Mouse (Mus musculus) forebrain, embryonic 11.5 days (tissue): ENCODE measurements around the gene Pold2. TPM values are rescaled to one million over a fixed set of nuclear protein-coding genes. Genes with fewer than 3 reads are reported as not detected.
A peak's percentile ranks its signal among the peaks of the same experiment; 100 is the strongest.

Source experiments
- ATAC-seq: fragments of 200-750 bp; cut with Nextera tagmentation; replicated peaks from 2 replicates; pipeline ENCODE4 v1.8.0; 2017; ENCODE audit warnings: moderate TSS enrichment; ENCODE audit not compliant: low FRiP score
- DNase-seq: peaks from one replicate; pipeline ENCODE4 v3.0.0-alpha.2; 2017; ENCODE audit warnings: low spot score
- H3K27ac ChIP-seq: fragments of 300-500 bp; sonication (generic); 2 replicates; pipeline ENCODE4 v1.5.1; 2014; ENCODE audit warnings: low read depth, low read length
- H3K27me3 ChIP-seq: fragments of 300-500 bp; sonication (generic); 2 replicates; pipeline ENCODE4 v1.6.1; 2014; ENCODE audit warnings: mild to moderate bottlenecking, low read length, mixed read lengths; ENCODE audit not compliant: control insufficient read depth, insufficient read depth
- H3K36me3 ChIP-seq: fragments of 300-500 bp; sonication (generic); 2 replicates; pipeline ENCODE4 v1.6.1; 2014; ENCODE audit warnings: mild to moderate bottlenecking, low read length, moderate library complexity, mixed read lengths; ENCODE audit not compliant: control insufficient read depth, insufficient read depth
- H3K4me1 ChIP-seq: fragments of 300-500 bp; sonication (generic); replicated peaks from 2 replicates; pipeline ENCODE4 v1.6.1; 2014; ENCODE audit warnings: low read length, mixed read lengths; ENCODE audit not compliant: control insufficient read depth, insufficient read depth
- H3K4me2 ChIP-seq: fragments of 300-500 bp; sonication (generic); 2 replicates; pipeline ENCODE4 v1.6.1; 2014; ENCODE audit warnings: low read depth, mild to moderate bottlenecking, low read length, moderate library complexity, mixed read lengths; ENCODE audit not compliant: severe bottlenecking
- H3K4me3 ChIP-seq: fragments of 300-500 bp; sonication (generic); 2 replicates; pipeline ENCODE4 v1.5.1; 2014; ENCODE audit warnings: low read depth, low read length
- H3K9ac ChIP-seq: fragments of 300-500 bp; sonication (generic); 2 replicates; pipeline ENCODE4 v1.6.1; 2014; ENCODE audit warnings: low read length
- H3K9me3 ChIP-seq: fragments of 300-500 bp; sonication (generic); 2 replicates; pipeline ENCODE4 v1.6.1; 2016; ENCODE audit warnings: low read length, mixed read lengths; ENCODE audit not compliant: control insufficient read depth
- WGBS: fragments of 180-500 bp; shearing (Covaris S2); extraction: QIAGEN DNeasy Blood & Tissue Kit; methylation state at CpG from one replicate; pipeline ENCODE4 v1.1.7; 2014; 5-methylcytosine and 5-hydroxymethylcytosine counted together
- polyA plus RNA-seq: library from polyadenylated mRNA; unstranded; fragments of >200 nt; fragmentation: Nextera tagmentation; extraction: Ambion mirVana; gene quantifications from 2 replicates; pipeline ENCODE4 v1.2.1, GENCODE M21; 2014

Gene Pold2
- polyA plus RNA-seq, 1 experiment from 2014 or later: 130 TPM

- no peaks in the 10 kb centered on the region for H3K4me1 ChIP-seq
- H3K27ac ChIP-seq: no peak overlapping the region
- H3K27me3 ChIP-seq: no peaks in the 10 kb centered on the region
- no peak overlapping the region for H3K9ac ChIP-seq
- no peaks in the 10 kb centered on the region for H3K36me3 ChIP-seq
- no peaks in the 10 kb centered on the region for H3K9me3 ChIP-seq
- H3K4me3 ChIP-seq: no peak overlapping the region
- 66% methylated on average over 5 of the region's 5 CpGs for WGBS
- ATAC-seq (no peak), DNase-seq (no peak)
- no peak overlapping the region for H3K4me2 ChIP-seq
Measured at GRCm38 (mm10) chr11:5914940-5915339, 36.8 kb upstream of the Pold2 start.

GRCm38 (mm10) chr11:5913936-5914335, 35.8 kb upstream of the Pold2 start:
- Histone ChIP-seq H3K9ac (no peak overlapping the region), H3K36me3 (no peaks in the 10 kb centered on the region), H3K4me2 (no peak overlapping the region), H3K4me1 (no peaks in the 10 kb centered on the region), H3K4me3 (no peak overlapping the region), H3K27me3 (no peaks in the 10 kb centered on the region), H3K27ac (no peak overlapping the region), H3K9me3 (no peaks in the 10 kb centered on the region)
- WGBS: 86% methylated on average over 4 of the region's 4 CpGs
- ATAC-seq (no peak), DNase-seq (no peak)

- no peaks in the 10 kb centered on the region for H3K36me3 ChIP-seq
- no peak for ATAC-seq
- DNase-seq: no peak
- H3K27ac ChIP-seq: no peak overlapping the region
- no peak overlapping the region for H3K9ac ChIP-seq
- H3K4me3 ChIP-seq: no peak overlapping the region
- no peaks in the 10 kb centered on the region for H3K4me1 ChIP-seq
- 72% methylated on average over 8 of the region's 8 CpGs for WGBS
- H3K4me2 ChIP-seq: no peak overlapping the region
- no peaks in the 10 kb centered on the region for H3K27me3 ChIP-seq
- no peaks in the 10 kb centered on the region for H3K9me3 ChIP-seq
Measured at GRCm38 (mm10) chr11:5913256-5913655, 35.2 kb upstream of the Pold2 start.

GRCm38 (mm10) chr11:5912635-5913034, 34.5 kb upstream of the Pold2 start:
- ATAC-seq (no peak), DNase-seq (peak; percentile 65)
- Histone ChIP-seq H3K4me1 (no peaks in the 10 kb centered on the region), H3K4me3 (no peak overlapping the region), H3K27me3 (no peaks in the 10 kb centered on the region), H3K36me3 (no peaks in the 10 kb centered on the region), H3K27ac (no peak overlapping the region), H3K9me3 (no peaks in the 10 kb centered on the region), H3K9ac (no peak overlapping the region), H3K4me2 (no peak overlapping the region)
- 24% methylated on average over 5 of the region's 5 CpGs for WGBS

GRCm38 (mm10) chr11:5908642-5909041, 30.6 kb upstream of the Pold2 start:
- ATAC-seq: no peak
- Histone ChIP-seq H3K27me3 (no peaks in the 10 kb centered on the region), H3K27ac (no peak overlapping the region), H3K9ac (no peak overlapping the region), H3K4me2 (no peak overlapping the region), H3K4me3 (no peak overlapping the region), H3K9me3 (no peaks in the 10 kb centered on the region), H3K4me1 (0 out of 2 replicates have a peak, but pooled peaks cover 2% of the 10 kb centered on the region), H3K36me3 (no peaks in the 10 kb centered on the region)
- DNase-seq: no peak
- WGBS: 90% methylated on average over 4 of the region's 4 CpGs

- Histone ChIP-seq H3K36me3 (no peaks in the 10 kb centered on the region), H3K27ac (no peak overlapping the region), H3K27me3 (no peaks in the 10 kb centered on the region), H3K9me3 (no peaks in the 10 kb centered on the region), H3K9ac (no peak overlapping the region), H3K4me2 (no peak overlapping the region), H3K4me1 (peaks cover 5% of the 10 kb centered on the region; the same call in 1 of the 2 replicates), H3K4me3 (no peak overlapping the region)
- DNase-seq (no peak), ATAC-seq (no peak)
- WGBS: 45% methylated on average over 5 of the region's 5 CpGs
Measured at GRCm38 (mm10) chr11:5907096-5907495, 29.0 kb upstream of the Pold2 start.

- WGBS: 89% methylated on average over 10 of the region's 10 CpGs
- Histone ChIP-seq H3K9ac (no peak overlapping the region), H3K36me3 (no peaks in the 10 kb centered on the region), H3K4me2 (no peak overlapping the region), H3K27ac (no peak overlapping the region), H3K27me3 (no peaks in the 10 kb centered on the region; the same call in 1 of the 2 replicates), H3K4me1 (peaks cover 8% of the 10 kb centered on the region; the same call in 1 of the 2 replicates), H3K9me3 (no peaks in the 10 kb centered on the region), H3K4me3 (no peak overlapping the region)
- DNase-seq (peak; percentile 50), ATAC-seq (no peak)
Measured at GRCm38 (mm10) chr11:5905778-5906518, 27.9 kb upstream of the Pold2 start.

GRCm38 (mm10) chr11:5904871-5905270, 26.8 kb upstream of the Pold2 start:
- Histone ChIP-seq H3K4me1 (peaks cover 8% of the 10 kb centered on the region; the same call in 1 of the 2 replicates), H3K27me3 (no peaks in the 10 kb centered on the region; the same call in 1 of the 2 replicates), H3K27ac (no peak overlapping the region), H3K36me3 (no peaks in the 10 kb centered on the region), H3K4me2 (no peak overlapping the region), H3K9me3 (no peaks in the 10 kb centered on the region), H3K4me3 (no peak overlapping the region), H3K9ac (no peak overlapping the region)
- no peak for DNase-seq
- 90% methylated on average over 6 of the region's 6 CpGs for WGBS
- no peak for ATAC-seq

GRCm38 (mm10) chr11:5904357-5904756, 26.3 kb upstream of the Pold2 start:
- Histone ChIP-seq H3K4me2 (no peak overlapping the region), H3K9me3 (no peaks in the 10 kb centered on the region), H3K27me3 (no peaks in the 10 kb centered on the region; the same call in 1 of the 2 replicates), H3K36me3 (no peaks in the 10 kb centered on the region), H3K4me1 (peaks cover 8% of the 10 kb centered on the region; the same call in 1 of the 2 replicates), H3K4me3 (no peak overlapping the region), H3K9ac (no peak overlapping the region), H3K27ac (no peak overlapping the region)
- no peak for ATAC-seq
- WGBS: 93% methylated on average over 19 of the region's 19 CpGs
- no peak for DNase-seq
